Mouse (Mus musculus) limb, embryonic 11.5 days (tissue): Measurements from ENCODE around the gene Mafg. TPM values are rescaled to one million over a fixed set of nuclear protein-coding genes. Genes with fewer than 3 reads are reported as not detected.
"Not testable (repeated sequence)": the region's sequence is repeated elsewhere in the genome, so short reads cannot be mapped to it uniquely, and the experiment has no call there.

ENCODE experiments used
- ATAC-seq: fragments of 200-750 bp; cut with Nextera tagmentation; 2 replicates; pipeline ENCODE4 v1.8.0; 2017; ENCODE audit warnings: low read depth; ENCODE audit not compliant: insufficient number of reproducible peaks, low FRiP score, low TSS enrichment
- DNase-seq: peaks from one replicate; pipeline ENCODE4 v3.0.0-alpha.2; 2015; ENCODE audit warnings: low spot score
- H3K27ac ChIP-seq: fragments of 300-500 bp; sonication (generic); replicated peaks from 2 replicates; pipeline ENCODE4 v1.5.1; 2014; ENCODE audit warnings: low read depth, mild to moderate bottlenecking, low read length
- H3K27me3 ChIP-seq: fragments of 300-500 bp; sonication (generic); 2 replicates; pipeline ENCODE4 v1.6.1; 2014; ENCODE audit warnings: mild to moderate bottlenecking, low read length, mixed read lengths; ENCODE audit not compliant: control insufficient read depth, insufficient read depth
- H3K36me3 ChIP-seq: fragments of 300-500 bp; sonication (generic); 2 replicates; pipeline ENCODE4 v1.6.1; 2014; ENCODE audit warnings: mild to moderate bottlenecking, low read length, moderate library complexity, mixed read lengths; ENCODE audit not compliant: control insufficient read depth, insufficient read depth
- H3K4me1 ChIP-seq: fragments of 300-500 bp; sonication (generic); 2 replicates; pipeline ENCODE4 v1.6.1; 2014; ENCODE audit warnings: low read length, mixed read lengths; ENCODE audit not compliant: control insufficient read depth, insufficient read depth
- H3K4me2 ChIP-seq: fragments of 300-500 bp; sonication (generic); 2 replicates; pipeline ENCODE4 v1.6.1; 2014; ENCODE audit warnings: low read depth, mild to moderate bottlenecking, moderate library complexity; ENCODE audit not compliant: severe bottlenecking
- H3K4me3 ChIP-seq: fragments of 300-500 bp; sonication (generic); 2 replicates; pipeline ENCODE4 v1.5.1; 2014; ENCODE audit warnings: low read depth, low read length
- H3K9ac ChIP-seq: fragments of 300-500 bp; sonication (generic); 2 replicates; pipeline ENCODE4 v1.6.1; 2014; ENCODE audit warnings: mild to moderate bottlenecking, low read length
- H3K9me3 ChIP-seq: fragments of 300-500 bp; sonication (generic); 2 replicates; pipeline ENCODE4 v1.6.1; 2016; ENCODE audit warnings: low read length; ENCODE audit not compliant: control insufficient read depth
- WGBS: fragments of 180-500 bp; shearing (Covaris S2); extraction: QIAGEN DNeasy Blood & Tissue Kit; methylation state at CpG from one replicate; pipeline ENCODE4 v1.1.7; 2014; 5-methylcytosine and 5-hydroxymethylcytosine counted together
- polyA plus RNA-seq: library from polyadenylated mRNA; unstranded; fragments of >200 nt; fragmentation: Nextera tagmentation; extraction: Ambion mirVana; gene quantifications from 2 replicates; pipeline ENCODE4 v1.2.1, GENCODE M21; 2014

Mafg gene
- polyA plus RNA-seq, result 22.6 and 24.2 TPM in 2 replicates

- peak within 1 kb of the TSS; percentile 89 for H3K4me3 ChIP-seq
- no peaks in the 10 kb centered on the region for H3K9me3 ChIP-seq
- peak within 1 kb of the TSS; percentile 77 for H3K27ac ChIP-seq
- peak; percentile 85 for ATAC-seq
- peak within 1 kb of the TSS; percentile 95 for H3K4me2 ChIP-seq
- H3K36me3 ChIP-seq, result peaks cover 2% of the 10 kb centered on the region; the same call in 1 of the 2 replicates
- peaks cover 15% of the 10 kb centered on the region for H3K4me1 ChIP-seq
- peak within 1 kb of the TSS; percentile 81 for H3K9ac ChIP-seq
- peak; percentile 95 for DNase-seq
- H3K27me3 ChIP-seq, result no peaks in the 10 kb centered on the region
- 11% methylated on average over 58 of the region's 58 CpGs for WGBS
These were observed at the start of gene Mafg for GRCm38 (mm10) chr11:120633520-120634343. Mafg (minus strand) TSS chr11:120633600.

- Histone ChIP-seq H3K9me3 (no peaks in the 10 kb centered on the region), H3K4me2 (no peak overlapping the region), H3K9ac (no peak overlapping the region), H3K4me3 (no peak overlapping the region), H3K27ac (no peak overlapping the region), H3K27me3 (no peaks in the 10 kb centered on the region), H3K36me3 (peaks cover 13% of the 10 kb centered on the region; the same call in 1 of the 2 replicates), H3K4me1 (no peaks in the 10 kb centered on the region)
- DNase-seq (no peak), ATAC-seq (no peak)
- 92% methylated on average over 5 of the region's 5 CpGs for WGBS
These were observed 49.3 kb upstream of the Mafg start for GRCm38 (mm10) chr11:120682683-120683082.

GRCm38 (mm10) chr11:120679909-120680308, 46.5 kb upstream of the Mafg start:
- DNase-seq, result no peak
- H3K9me3 ChIP-seq, result no peaks in the 10 kb centered on the region
- no peak overlapping the region for H3K4me3 ChIP-seq
- 85% methylated on average over 3 of the region's 3 CpGs for WGBS
- H3K27me3 ChIP-seq, result no peaks in the 10 kb centered on the region
- no peak overlapping the region for H3K27ac ChIP-seq
- ATAC-seq, result no peak
- no peak overlapping the region for H3K9ac ChIP-seq
- H3K4me1 ChIP-seq, result no peaks in the 10 kb centered on the region
- H3K4me2 ChIP-seq, result no peak overlapping the region
- H3K36me3 ChIP-seq, result peaks cover 11% of the 10 kb centered on the region; the same call in 1 of the 2 replicates

GRCm38 (mm10) chr11:120676951-120677350, 43.6 kb upstream of the Mafg start:
- no peaks in the 10 kb centered on the region for H3K27me3 ChIP-seq
- no peak for DNase-seq
- H3K4me2 ChIP-seq, result no peak overlapping the region
- no peaks in the 10 kb centered on the region for H3K9me3 ChIP-seq
- no peak overlapping the region for H3K27ac ChIP-seq
- peaks cover 6% of the 10 kb centered on the region; the same call in 1 of the 2 replicates for H3K4me1 ChIP-seq
- no peak overlapping the region for H3K9ac ChIP-seq
- no peak overlapping the region for H3K4me3 ChIP-seq
- H3K36me3 ChIP-seq, result peaks cover 7% of the 10 kb centered on the region; the same call in 1 of the 2 replicates
- WGBS, result 94% methylated on average over 4 of the region's 4 CpGs
- no peak for ATAC-seq

- H3K9me3 ChIP-seq, ATAC-seq, H3K36me3 ChIP-seq, DNase-seq, H3K27me3 ChIP-seq, H3K4me3 ChIP-seq, H3K4me1 ChIP-seq, H3K9ac ChIP-seq, H3K27ac ChIP-seq, H3K4me2 ChIP-seq: not testable (repeated sequence)
- 96% methylated on average over 4 of the region's 5 CpGs for WGBS
These were observed 42.5 kb upstream of the Mafg start for GRCm38 (mm10) chr11:120675875-120676274.

GRCm38 (mm10) chr11:120673594-120674122, 40.3 kb upstream of the Mafg start:
- 43% methylated on average over 12 of the region's 12 CpGs for WGBS
- peaks cover 5% of the 10 kb centered on the region; the same call in 1 of the 2 replicates for H3K36me3 ChIP-seq
- H3K4me3 ChIP-seq, result peak overlapping the region; percentile 68
- H3K9ac ChIP-seq, result peak overlapping the region; percentile 82
- peak overlapping the region; percentile 81 for H3K4me2 ChIP-seq
- peaks cover 6% of the 10 kb centered on the region; the same call in 1 of the 2 replicates for H3K4me1 ChIP-seq
- peak; percentile 18; the same call in 1 of the 2 replicates for ATAC-seq
- H3K27ac ChIP-seq, result peak overlapping the region; percentile 80; the same call in 1 of the 2 replicates
- DNase-seq, result no peak
- no peaks in the 10 kb centered on the region for H3K27me3 ChIP-seq
- H3K9me3 ChIP-seq, result no peaks in the 10 kb centered on the region

GRCm38 (mm10) chr11:120672687-120673593, 39.5 kb upstream of the Mafg start, which contains the start of gene Aspscr1:
Aspscr1 (plus strand) TSS chr11:120672973.
- ATAC-seq, result peak; percentile 95
- WGBS, result 1% methylated on average over 76 of the region's 83 CpGs
- Histone ChIP-seq H3K36me3 (no peaks in the 10 kb centered on the region), H3K4me1 (peaks cover 6% of the 10 kb centered on the region; the same call in 1 of the 2 replicates), H3K9ac (peak within 1 kb of the TSS; percentile 82), H3K4me3 (peak within 1 kb of the TSS; percentile 68), H3K4me2 (peak within 1 kb of the TSS; percentile 81), H3K27me3 (no peaks in the 10 kb centered on the region), H3K9me3 (no peaks in the 10 kb centered on the region), H3K27ac (peak within 1 kb of the TSS; percentile 80)
- peak; percentile 95 for DNase-seq

- Histone ChIP-seq H3K4me2 (no peak overlapping the region), H3K4me3 (no peak overlapping the region), H3K9me3 (no peaks in the 10 kb centered on the region), H3K4me1 (peaks cover 8% of the 10 kb centered on the region; the same call in 1 of the 2 replicates), H3K36me3 (no peaks in the 10 kb centered on the region), H3K27me3 (peaks cover 7% of the 10 kb centered on the region), H3K9ac (0 out of 2 replicates have a peak overlapping the region, but pooled peaks have one; percentile 43), H3K27ac (no peak overlapping the region)
- WGBS, result 3% methylated on average over 3 of the region's 3 CpGs
- no peak for ATAC-seq
- DNase-seq, result peak; percentile 33
These were observed 33.2 kb upstream of the Mafg start for GRCm38 (mm10) chr11:120666617-120667016.
